Mouse (Mus musculus) small intestine, adult 10 weeks (tissue): Measurements from ENCODE around the gene Mcpt4. TPM values are rescaled to one million over a fixed set of nuclear protein-coding genes. Genes with fewer than 3 reads are reported as not detected.

Experiments used
- polyA plus RNA-seq: library from polyadenylated mRNA; stranded (reverse); fragments of 350-450 nt; fragmentation: Illumina TruSeq; extraction: RNeasy Lipid Tissue Mini Kit (QIAGEN cat#74804); gene quantifications from one replicate; pipeline ENCODE4 v1.2.3, GENCODE M21; 2014; ENCODE audit warnings: low replicate concordance

Gene Mcpt4
- polyA plus RNA-seq = 0.41 TPM

DNA sequence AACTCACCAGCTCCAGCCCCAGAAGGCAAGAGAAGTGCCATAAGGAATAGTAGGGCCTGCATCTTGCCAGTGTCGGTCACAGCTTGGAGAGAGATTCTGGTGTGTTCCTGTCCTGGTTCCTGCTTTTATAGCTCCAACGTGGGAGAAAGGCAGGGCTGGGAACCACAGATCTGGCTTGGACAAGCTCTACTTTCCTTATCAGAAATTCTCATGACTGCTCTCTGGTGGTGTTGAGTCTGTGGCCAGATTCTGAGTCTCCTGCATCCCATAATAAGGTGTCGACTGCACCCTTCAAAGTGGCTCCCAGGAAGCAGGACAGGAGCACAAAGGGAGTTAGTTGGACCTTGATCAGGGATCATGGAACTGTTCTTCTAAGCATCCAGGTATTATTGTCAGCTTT is at the start of gene Mcpt4:
Mcpt4 (minus strand) TSS at position 101 of the 400 bp plus-strand sequence.

DNA sequence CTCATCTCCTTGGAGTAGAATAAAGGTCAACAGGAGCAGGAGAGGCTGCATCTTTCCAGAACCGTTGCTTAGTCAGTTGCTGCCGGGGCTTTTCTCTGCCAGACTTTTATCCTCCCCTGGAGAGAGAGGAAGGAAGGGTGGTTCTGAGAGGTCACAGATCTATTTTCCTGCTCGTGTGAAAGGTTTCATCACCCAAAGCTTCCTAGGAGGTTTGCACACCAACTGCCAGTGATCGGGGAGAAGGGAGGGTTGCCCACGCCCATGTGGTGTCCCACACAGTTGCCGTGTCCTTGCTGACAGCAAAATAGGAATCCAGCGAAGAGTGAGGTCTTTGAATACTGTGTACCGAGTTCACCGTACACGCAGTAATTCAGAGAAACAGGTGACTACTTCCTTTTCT is 40.3 kb upstream of the Mcpt4 start, which contains the start of gene Ctsg:
Ctsg (minus strand) TSS at position 189 of the 400 bp plus-strand sequence.

DNA sequence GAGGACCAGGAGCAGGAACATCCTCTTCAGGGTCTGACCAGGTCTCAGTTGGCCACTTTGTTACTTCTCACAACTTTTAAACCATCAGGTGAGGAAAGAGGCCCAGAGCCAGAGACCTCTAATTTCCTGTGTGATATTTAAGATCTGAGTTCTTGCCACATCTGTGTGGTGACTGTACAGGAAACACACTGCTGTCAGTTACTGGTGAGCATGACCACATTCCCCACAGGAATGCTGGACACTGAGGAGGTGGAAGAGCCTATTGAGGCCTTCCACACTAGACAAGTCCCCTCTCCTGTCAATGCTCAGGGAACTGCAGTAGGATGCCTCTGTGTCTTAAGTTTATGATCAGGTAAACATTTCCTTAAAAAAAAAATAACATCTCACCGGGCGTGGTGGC is 23.1 kb upstream of the Mcpt4 start, which contains the start of gene Mcpt8:
Mcpt8 (minus strand) TSS at position 107 of the 400 bp plus-strand sequence.

DNA sequence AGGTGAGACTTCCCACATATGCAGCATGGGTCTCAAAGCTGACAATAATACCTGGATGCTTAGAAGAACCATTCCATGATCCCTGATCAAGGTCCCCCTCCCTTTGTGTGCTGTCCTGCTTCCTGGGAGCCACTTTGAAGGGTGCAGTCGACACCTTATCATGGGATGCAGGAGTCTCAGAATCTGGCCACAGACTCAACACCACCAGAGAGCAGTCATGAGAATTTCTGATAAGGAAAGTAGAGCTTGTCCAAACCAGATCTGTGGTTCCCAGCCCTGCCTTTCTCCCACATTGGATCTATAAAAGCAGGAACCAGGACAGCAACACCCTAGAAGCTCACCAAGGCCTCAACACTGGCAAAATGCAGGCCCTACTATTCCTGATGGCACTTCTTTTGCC is 20.3 kb downstream of the Mcpt4 start, which contains the start of gene Mcpt2:
Mcpt2 (plus strand) TSS at position 250 of the 400 bp plus-strand sequence.

DNA sequence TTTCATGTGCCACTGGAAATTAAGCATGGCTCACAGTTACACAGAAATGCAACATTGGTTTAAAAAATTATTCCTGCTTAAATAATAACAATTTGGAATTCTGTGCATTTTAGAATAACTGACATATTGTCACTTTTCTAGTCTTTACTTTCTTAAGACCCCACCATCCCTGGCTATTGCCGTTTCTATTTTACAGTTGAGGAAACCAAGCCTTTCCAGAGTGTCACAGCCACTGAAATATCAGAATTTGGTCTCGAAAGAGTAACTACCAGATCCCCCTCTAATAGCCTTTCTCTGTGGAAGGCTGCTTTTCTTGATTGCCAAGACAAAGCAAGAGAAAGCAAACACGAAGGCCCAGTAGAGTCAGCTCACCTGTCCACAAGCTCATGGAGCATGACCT is 31.7 kb downstream of the Mcpt4 start, which contains the start of gene Mcpt9:
Mcpt9 (minus strand) TSS at position 101 of the 400 bp plus-strand sequence.

DNA sequence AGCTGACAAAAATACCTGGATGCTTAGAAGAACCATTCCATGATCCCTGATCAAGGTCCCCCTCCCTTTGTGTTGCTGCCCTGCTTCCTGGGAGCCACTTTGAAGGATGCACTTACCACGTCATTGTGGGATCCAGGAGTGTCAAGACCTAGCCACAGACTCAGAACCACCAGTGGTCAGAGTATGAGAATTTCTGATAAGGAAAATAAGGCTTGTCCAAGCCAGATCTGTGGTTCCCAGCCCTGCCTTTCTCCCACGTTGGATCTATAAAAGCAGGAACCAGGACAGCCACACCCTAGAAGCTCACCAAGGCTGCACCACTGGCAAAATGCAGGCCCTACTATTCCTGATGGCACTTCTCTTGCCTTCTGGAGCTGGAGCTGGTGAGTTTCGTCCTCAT is 44.4 kb downstream of the Mcpt4 start, which contains the start of gene Mcpt1:
Mcpt1 (plus strand) TSS at position 301 of the 400 bp plus-strand sequence.

Other genes with a start within 250 kb of the Mcpt4 start
- gene Nfatc4, start 239.2 kb downstream of the Mcpt4 start, polyA plus RNA-seq = 0.52 TPM
- gene Nynrin, start 208.3 kb downstream of the Mcpt4 start, polyA plus RNA-seq = 0.15 TPM
- gene Cbln3, start 177.9 kb downstream of the Mcpt4 start, polyA plus RNA-seq = 0.15 TPM
- gene Khnyn, start 177.4 kb downstream of the Mcpt4 start, polyA plus RNA-seq = 37.8 TPM
- 7.4 TPM for gene Sdr39u1, start 162.0 kb downstream of the Mcpt4 start, polyA plus RNA-seq
- not detected for gene Cma1, start 117.6 kb downstream of the Mcpt4 start, polyA plus RNA-seq
- not detected for gene Cma2, start 111.3 kb downstream of the Mcpt4 start, polyA plus RNA-seq
- gene Mcpt1, start 44.3 kb downstream of the Mcpt4 start, polyA plus RNA-seq = 4.8 TPM
- not detected for gene Mcpt9, start 31.8 kb downstream of the Mcpt4 start, polyA plus RNA-seq
- gene Mcpt2, start 20.3 kb downstream of the Mcpt4 start, polyA plus RNA-seq = 2.0 TPM
- not detected for gene Mcpt8, start 23.0 kb upstream of the Mcpt4 start, polyA plus RNA-seq
- not detected for gene Ctsg, start 40.3 kb upstream of the Mcpt4 start, polyA plus RNA-seq
- not detected for gene Gzme, start 58.3 kb upstream of the Mcpt4 start, polyA plus RNA-seq
- gene Gzmd, start 70.3 kb upstream of the Mcpt4 start, polyA plus RNA-seq = not detected
- not detected for gene Gzmg, start 97.3 kb upstream of the Mcpt4 start, polyA plus RNA-seq
- gene Gzmn, start 112.3 kb upstream of the Mcpt4 start, polyA plus RNA-seq = not detected
- gene Gzmf, start 149.1 kb upstream of the Mcpt4 start, polyA plus RNA-seq = not detected
- not detected for gene Gzmc, start 172.3 kb upstream of the Mcpt4 start, polyA plus RNA-seq
- gene Gzmb, start 199.9 kb upstream of the Mcpt4 start, polyA plus RNA-seq = 70.7 TPM